Mouse (Mus musculus): ENCODE measurements at regions not wholly inside any gene's neighbourhood (a gene's known extent, or its start where the extent isn't known, plus 50 kb on each side); places are given as distances from the start of the nearest gene placed in this dataset.

DNA sequence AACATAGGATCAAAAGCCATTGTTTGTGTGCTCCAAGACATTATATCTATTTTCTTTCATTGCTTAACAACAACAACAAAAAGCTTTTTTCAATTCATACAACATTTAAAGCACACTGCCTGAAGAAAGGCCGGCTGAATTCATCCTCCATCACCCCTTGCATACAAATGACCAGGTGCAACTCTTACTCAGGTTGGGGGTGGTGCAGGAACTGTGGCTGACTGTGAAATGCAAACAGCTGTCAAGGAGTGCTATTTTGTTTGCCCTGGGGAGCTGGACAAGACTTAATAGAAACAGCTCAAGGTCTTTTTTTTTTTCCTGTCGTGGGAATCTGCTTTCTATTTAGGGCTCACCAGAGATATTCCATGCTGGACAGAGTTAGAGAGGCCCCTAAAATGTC, 406.6 kb upstream of the Cldn34d start:
- DNase-seq: no peak

DNA sequence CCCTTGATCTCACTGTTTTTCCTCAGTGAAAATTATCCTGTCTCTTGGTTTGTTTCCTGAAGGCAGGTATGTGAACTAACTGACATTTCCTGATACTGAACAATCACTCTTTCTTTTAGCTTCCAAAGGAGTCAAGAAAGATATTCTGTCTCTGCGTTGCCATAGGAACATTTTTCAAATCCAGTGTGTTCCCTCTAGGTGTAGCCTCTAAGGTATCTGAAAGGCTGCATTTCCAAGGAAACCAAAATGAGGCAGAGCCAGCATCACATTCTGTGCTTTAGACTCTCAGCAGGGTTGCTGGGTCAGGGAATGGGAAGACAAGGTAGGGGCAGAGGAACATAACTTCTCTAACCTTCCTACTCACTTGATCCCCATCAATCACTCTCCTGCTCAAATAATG, 411.2 kb upstream of the Cldn34d start:
- DNase-seq: no peak

DNA sequence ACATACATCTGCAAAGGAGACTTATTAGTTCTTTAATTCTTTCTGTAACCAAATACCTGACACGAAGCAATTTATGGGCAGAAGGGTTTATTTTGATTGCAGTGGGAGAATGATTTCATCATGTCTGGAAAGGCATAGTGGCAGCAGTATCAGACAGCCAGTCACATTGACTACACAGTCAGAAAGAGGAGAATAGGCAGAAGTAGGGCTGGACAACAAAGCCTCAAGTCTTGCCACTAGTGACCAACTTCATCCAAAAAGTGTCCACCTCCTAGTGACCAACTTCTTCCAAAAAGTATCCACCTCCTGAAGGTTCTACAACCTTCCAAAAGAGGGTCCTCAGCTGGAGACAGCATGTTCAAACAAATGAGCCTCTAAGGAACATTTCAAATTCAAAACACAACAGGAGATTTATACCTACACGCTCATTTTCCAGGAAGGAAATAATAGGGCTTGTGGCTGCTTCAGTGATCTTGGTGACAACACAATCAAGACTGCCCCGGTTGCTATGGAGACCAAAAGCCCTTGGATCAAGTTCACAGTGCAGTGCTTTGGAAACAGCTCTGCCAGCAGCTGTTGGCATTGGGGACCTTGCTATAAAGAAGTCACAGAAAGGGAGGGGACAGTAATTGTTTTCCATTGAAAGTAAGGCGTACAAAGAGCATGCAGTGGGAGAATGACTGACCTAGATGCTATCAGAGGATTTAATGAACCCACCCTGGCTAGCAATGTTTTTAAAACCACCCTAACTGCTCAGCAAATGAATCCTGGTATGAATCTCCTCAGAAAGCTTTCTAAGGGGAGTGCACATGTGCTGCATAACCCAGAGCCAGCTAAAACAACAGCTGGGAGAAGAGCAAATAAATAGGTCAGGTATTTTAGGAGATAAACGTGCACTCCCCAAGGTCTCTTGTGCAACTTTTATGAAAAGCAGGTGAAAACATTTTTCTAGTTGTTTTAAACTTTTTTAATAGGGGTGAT, 448.0 kb upstream of the Cldn34d start:
- DNase-seq: peak; percentile 63 to 71

DNA sequence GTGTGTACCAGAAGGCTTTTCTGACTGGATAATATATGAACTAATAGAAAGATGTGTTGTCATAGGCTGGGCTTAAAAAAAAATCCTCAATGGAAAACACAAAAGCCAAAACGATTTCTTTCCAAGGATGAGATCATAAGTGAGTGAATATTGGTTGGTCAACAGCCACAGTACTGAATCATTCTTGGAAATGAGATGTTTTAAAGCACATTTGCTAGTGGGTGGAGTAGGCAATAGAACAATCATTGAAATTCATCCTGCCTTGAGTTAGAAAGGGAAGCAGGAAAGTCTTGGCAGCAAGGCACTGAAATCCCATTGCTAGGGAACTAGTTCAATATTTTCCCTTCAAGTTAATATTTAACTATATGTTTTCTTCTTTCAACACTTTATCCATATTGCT, 449.3 kb upstream of the Cldn34d start:
- DNase-seq: no peak

DNA sequence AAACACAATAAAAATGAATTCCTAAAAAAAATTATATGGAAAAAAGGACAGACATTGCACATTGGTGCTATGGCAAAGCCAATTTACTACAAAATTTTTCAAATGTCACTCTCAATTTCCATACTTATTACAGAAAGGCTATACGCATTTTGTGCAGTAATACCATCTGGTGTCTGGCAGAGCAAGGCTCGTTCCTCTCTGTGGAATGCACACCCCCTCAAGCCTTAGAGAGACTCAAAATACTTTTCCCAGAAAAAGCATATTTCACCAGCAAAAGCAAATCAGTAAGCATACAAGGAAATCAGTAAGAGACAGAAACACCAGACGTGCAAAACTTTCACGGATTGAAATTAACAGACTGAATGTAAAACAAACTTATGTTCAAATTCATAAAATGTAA, 431.0 kb upstream of the Tbl1x start:
- DNase-seq: no peak

DNA sequence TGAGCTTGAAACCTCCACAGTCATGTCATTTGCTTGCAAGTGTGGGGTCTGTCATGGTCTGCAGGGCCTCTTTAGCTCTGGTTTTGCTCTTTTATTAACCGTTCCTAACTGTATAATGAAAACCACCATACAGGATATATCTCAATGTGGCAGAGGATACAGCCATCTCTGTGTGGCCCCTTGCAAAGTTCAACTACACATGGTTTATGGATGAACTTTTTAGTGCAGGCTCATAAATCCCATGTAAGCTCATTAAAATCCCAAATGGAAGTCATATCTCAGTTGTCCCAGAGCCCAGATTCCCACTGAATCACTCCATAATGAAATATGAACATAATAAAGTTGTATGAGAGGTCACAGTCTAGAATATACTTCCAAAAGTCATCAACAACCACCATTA, 428.1 kb upstream of the Tbl1x start:
- DNase-seq: no peak

DNA sequence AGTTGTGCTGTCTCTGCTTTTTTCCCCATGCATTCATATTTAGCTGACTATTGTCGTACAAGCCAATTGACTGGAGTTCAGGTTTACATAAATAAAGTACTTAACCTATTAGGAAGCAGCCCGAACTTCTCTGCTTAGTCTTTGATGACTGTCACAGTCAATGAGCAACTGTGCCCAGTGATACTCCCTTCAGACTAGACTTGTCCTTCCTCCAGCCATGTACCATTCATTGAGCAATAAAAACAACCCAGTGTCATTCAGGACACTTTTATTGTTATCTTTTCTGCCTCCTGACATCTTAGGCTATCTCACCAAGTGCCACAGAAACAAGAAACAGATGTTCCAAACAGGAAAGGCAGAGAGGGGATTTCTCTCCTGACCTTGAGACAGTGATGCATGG, 389.1 kb upstream of the Tbl1x start:
- DNase-seq: no peak

Data from adrenal gland, postnatal 36 days (tissue).